Mouse (Mus musculus) kidney, adult 2 months (tissue): Measurements from ENCODE around the gene Btn1a1. TPM values are rescaled to one million over a fixed set of nuclear protein-coding genes. Genes with fewer than 3 reads are reported as not detected.

ENCODE experiments used
- DNase-seq: peaks from one replicate; pipeline ENCODE4 v3.0.0; 2021
- H3K27ac ChIP-seq: fragments of 200-500 bp; 2 replicates; pipeline ENCODE4 v1.5.1; 2012; ENCODE audit warnings: low read depth, low read length, control low read depth, inconsistent platforms; ENCODE audit not compliant: insufficient read depth
- H3K27me3 ChIP-seq: fragments of 200-500 bp; replicated peaks from 2 replicates; pipeline ENCODE4 v1.6.1; 2012; ENCODE audit warnings: mild to moderate bottlenecking, moderate library complexity, low read length, inconsistent platforms; ENCODE audit not compliant: control insufficient read depth, insufficient read depth
- H3K36me3 ChIP-seq: fragments of 200-500 bp; 2 replicates; pipeline ENCODE4 v1.6.1; 2012; ENCODE audit warnings: mild to moderate bottlenecking, moderate library complexity, low read length, inconsistent platforms; ENCODE audit not compliant: control insufficient read depth, insufficient read depth
- H3K4me1 ChIP-seq: fragments of 200-500 bp; 2 replicates; pipeline ENCODE4 v1.6.1; 2011; ENCODE audit warnings: low read length; ENCODE audit not compliant: control insufficient read depth, insufficient read depth
- H3K4me3 ChIP-seq: fragments of 200-500 bp; 2 replicates; pipeline ENCODE4 v1.5.1; 2011; ENCODE audit warnings: mild to moderate bottlenecking, low read depth, low read length, control low read depth; ENCODE audit not compliant: insufficient read depth
- CTCF ChIP-seq: fragments of 200-500 bp; conservative IDR thresholded peaks from 2 replicates; pipeline ENCODE4 v1.5.1; 2011; ENCODE audit warnings: low read depth, mild to moderate bottlenecking, control low read depth, low read length, moderate library complexity, mixed read lengths; ENCODE audit not compliant: insufficient read depth, insufficient read length
- POLR2A ChIP-seq: fragments of 200-500 bp; IDR thresholded peaks from one replicate; pipeline ENCODE4 v1.6.1; 2011; ENCODE audit warnings: low read depth, low read length, control low read depth
- WGBS: fragments of 180-500 bp; shearing (Covaris S2); methylation state at CpG from one replicate; pipeline ENCODE4 v1.1.7; 2018; 5-methylcytosine and 5-hydroxymethylcytosine counted together
- polyA plus RNA-seq: library from polyadenylated mRNA; depleted of rRNA; stranded (reverse); fragments of >200 nt; gene quantifications from 2 replicates; pipeline ENCODE4 v1.2.3, GENCODE M21; 2012; rRNA removed

Btn1a1 gene
- polyA plus RNA-seq, 1 experiment = not detected

- peak; percentile 95 for DNase-seq
- under 1% methylated on average over 48 of the region's 48 CpGs for WGBS
- H3K36me3 ChIP-seq = no peaks in the 10 kb centered on the region; the same call in 1 of the 2 replicates
- H3K4me3 ChIP-seq = peak within 1 kb of the TSS; percentile 73
- TF ChIP-seq POLR2A (peak; percentile 45), CTCF (no peak)
- H3K27ac ChIP-seq = peak within 1 kb of the TSS; percentile 43; the same call in 1 of the 2 replicates
- H3K27me3 ChIP-seq = no peaks in the 10 kb centered on the region
- H3K4me1 ChIP-seq = no peaks in the 10 kb centered on the region; the same call in 1 of the 2 replicates
Observed at GRCm38 (mm10) chr13:23423286-23424051, 42.2 kb downstream of the Btn1a1 start, which contains the start of gene Abt1. Abt1 (minus strand) TSS chr13:23423866.

- H3K27ac ChIP-seq = no peak overlapping the region
- no peak for DNase-seq
- TF ChIP-seq POLR2A = no peak
- TF ChIP-seq CTCF = no peak
- 93% methylated on average over 16 of the region's 16 CpGs for WGBS
- no peaks in the 10 kb centered on the region; the same call in 1 of the 2 replicates for H3K4me1 ChIP-seq
- no peaks in the 10 kb centered on the region for H3K27me3 ChIP-seq
- no peak overlapping the region for H3K4me3 ChIP-seq
- H3K36me3 ChIP-seq = no peaks in the 10 kb centered on the region; the same call in 1 of the 2 replicates
Observed at GRCm38 (mm10) chr13:23422351-23422750, 43.4 kb downstream of the Btn1a1 start.

GRCm38 (mm10) chr13:23412630-23413521 is 52.8 kb downstream of the Btn1a1 start:
- no peak for DNase-seq
- no peaks in the 10 kb centered on the region for H3K4me1 ChIP-seq
- TF ChIP-seq CTCF = no peak
- TF ChIP-seq POLR2A = no peak
- no peaks in the 10 kb centered on the region for H3K36me3 ChIP-seq
- no peak overlapping the region for H3K27ac ChIP-seq
- WGBS = 12% methylated on average over 28 of the region's 28 CpGs
- H3K4me3 ChIP-seq = no peak overlapping the region
- no peaks in the 10 kb centered on the region; the same call in 1 of the 2 replicates for H3K27me3 ChIP-seq

- Histone ChIP-seq H3K4me3 (no peak overlapping the region), H3K27ac (no peak overlapping the region), H3K4me1 (no peaks in the 10 kb centered on the region), H3K27me3 (no peaks in the 10 kb centered on the region; the same call in 1 of the 2 replicates), H3K36me3 (no peaks in the 10 kb centered on the region)
- no peak for DNase-seq
- TF ChIP-seq POLR2A (no peak), CTCF (no peak)
- 5% methylated on average over 20 of the region's 20 CpGs for WGBS
Observed at GRCm38 (mm10) chr13:23412211-23412629, 53.5 kb downstream of the Btn1a1 start.

GRCm38 (mm10) chr13:23411311-23412210 is 54.1 kb downstream of the Btn1a1 start:
- 20% methylated on average over 29 of the region's 29 CpGs for WGBS
- TF ChIP-seq CTCF (no peak), POLR2A (no peak)
- no peak overlapping the region for H3K4me3 ChIP-seq
- no peaks in the 10 kb centered on the region; the same call in 1 of the 2 replicates for H3K27me3 ChIP-seq
- no peaks in the 10 kb centered on the region for H3K36me3 ChIP-seq
- no peak for DNase-seq
- no peaks in the 10 kb centered on the region for H3K4me1 ChIP-seq
- no peak overlapping the region for H3K27ac ChIP-seq

GRCm38 (mm10) chr13:23410632-23411031 is 55.1 kb downstream of the Btn1a1 start:
- Histone ChIP-seq H3K27ac (no peak overlapping the region), H3K36me3 (no peaks in the 10 kb centered on the region), H3K27me3 (no peaks in the 10 kb centered on the region; the same call in 1 of the 2 replicates), H3K4me3 (no peak overlapping the region), H3K4me1 (no peaks in the 10 kb centered on the region)
- DNase-seq = no peak
- TF ChIP-seq CTCF = no peak
- TF ChIP-seq POLR2A = no peak
- WGBS = 56% methylated on average over 9 of the region's 9 CpGs

Other genes starting within 250 kb of the Btn1a1 start
- gene Vmn1r222, start 230.0 kb downstream of the Btn1a1 start, polyA plus RNA-seq = not detected in 2 replicates
- gene Vmn1r223, start 218.8 kb downstream of the Btn1a1 start, polyA plus RNA-seq = not detected in 2 replicates
- 1.1 and 1.9 TPM in 2 replicates for gene Zfp322a, start 96.7 kb downstream of the Btn1a1 start, polyA plus RNA-seq
- 3.3 and 3.9 TPM in 2 replicates for gene Abt1, start 42.0 kb downstream of the Btn1a1 start, polyA plus RNA-seq
- not detected in 2 replicates for gene Btn2a2, start 23.0 kb upstream of the Btn1a1 start, polyA plus RNA-seq
- gene Hist1h4h, start 65.1 kb upstream of the Btn1a1 start, polyA plus RNA-seq = 44.7 and 57.5 TPM in 2 replicates
- 4.3 and 8.0 TPM in 2 replicates for gene Hist1h2af, start 68.0 kb upstream of the Btn1a1 start, polyA plus RNA-seq
- 0.25 and 0.58 TPM in 2 replicates for gene Hist1h3g, start 69.5 kb upstream of the Btn1a1 start, polyA plus RNA-seq
- 0.27 and 0.36 TPM in 2 replicates for gene Hist1h2bh, start 77.5 kb upstream of the Btn1a1 start, polyA plus RNA-seq
- gene Hist1h3f, start 78.2 kb upstream of the Btn1a1 start, polyA plus RNA-seq = 0.74 and 0.87 TPM in 2 replicates
- gene Hist1h4f, start 85.7 kb upstream of the Btn1a1 start, polyA plus RNA-seq = 1.4 and 2.5 TPM in 2 replicates
- 0.05 and 0.09 TPM in 2 replicates for gene Hist1h1d, start 87.4 kb upstream of the Btn1a1 start, polyA plus RNA-seq
- 3.8 and 4.3 TPM in 2 replicates for gene Hist1h3e, start 96.5 kb upstream of the Btn1a1 start, polyA plus RNA-seq
- 0.22 and 0.58 TPM in 2 replicates for gene Hist1h2ae, start 105.3 kb upstream of the Btn1a1 start, polyA plus RNA-seq
- 3.1 and 4.6 TPM in 2 replicates for gene Hist1h2bg, start 105.5 kb upstream of the Btn1a1 start, polyA plus RNA-seq
- 0.30 and 0.99 TPM in 2 replicates for gene Hist1h2bf, start 108.3 kb upstream of the Btn1a1 start, polyA plus RNA-seq
- gene Hist1h2ad, start 108.5 kb upstream of the Btn1a1 start, polyA plus RNA-seq = not detected in 2 replicates
- 0.68 and 0.88 TPM in 2 replicates for gene Hist1h3d, start 109.9 kb upstream of the Btn1a1 start, polyA plus RNA-seq
- 3.7 and 5.4 TPM in 2 replicates for gene Hist1h4d, start 115.7 kb upstream of the Btn1a1 start, polyA plus RNA-seq
- 1.2 TPM in 2 replicates for gene Hist1h2be, start 155.2 kb upstream of the Btn1a1 start, polyA plus RNA-seq
- gene Hist1h1e, start 156.7 kb upstream of the Btn1a1 start, polyA plus RNA-seq = 1.2 and 1.4 TPM in 2 replicates
- 0.43 and 0.44 TPM in 2 replicates for gene Hist1h2ac, start 218.0 kb upstream of the Btn1a1 start, polyA plus RNA-seq
- 473 and 571 TPM in 2 replicates for gene Hist1h2bc, start 218.3 kb upstream of the Btn1a1 start, polyA plus RNA-seq
- gene Hist1h1t, start 229.9 kb upstream of the Btn1a1 start, polyA plus RNA-seq = not detected in 2 replicates
- gene Hist1h4c, start 232.6 kb upstream of the Btn1a1 start, polyA plus RNA-seq = 9.4 and 10.3 TPM in 2 replicates
- 21.2 and 21.4 TPM in 2 replicates for gene Hfe, start 245.0 kb upstream of the Btn1a1 start, polyA plus RNA-seq